Mouse (Mus musculus) embryonic fibroblast, embryonic 13.5 days (primary cell): ENCODE results near the gene Clec4f.

ENCODE experiments used
- CTCF ChIP-seq: IDR thresholded peaks from 2 replicates; pipeline ENCODE4 v1.5.1; 2011; ENCODE audit warnings: mild to moderate bottlenecking, control low read depth, low read length, moderate library complexity, borderline replicate concordance; ENCODE audit not compliant: insufficient read depth
- POLR2A ChIP-seq: IDR thresholded peaks from 2 replicates; pipeline ENCODE4 v1.6.1; 2011; ENCODE audit warnings: low read depth, mild to moderate bottlenecking, control low read depth, low read length, moderate library complexity

DNA sequence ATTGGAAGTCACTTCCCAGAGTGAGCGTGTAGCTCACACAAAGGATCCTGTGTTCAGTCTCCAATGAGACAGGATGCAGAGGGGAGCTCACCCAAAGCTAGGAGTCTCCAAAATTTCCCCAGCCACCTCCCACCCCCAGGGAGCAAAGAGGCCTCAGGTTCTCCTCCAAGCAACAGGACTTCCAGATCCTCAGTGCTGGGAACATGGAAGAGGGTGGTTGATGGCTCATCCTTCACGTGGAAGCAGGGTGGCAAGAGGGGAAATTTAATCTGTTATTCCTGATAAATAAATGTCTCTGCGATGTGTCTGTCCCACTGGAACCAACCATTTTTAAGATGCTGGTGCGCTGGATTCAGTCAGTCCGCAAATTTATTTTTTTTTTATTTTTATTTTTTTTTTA, 48.7 kb upstream of the Clec4f start:
- TF ChIP-seq POLR2A: no peak
- TF ChIP-seq CTCF: no peak
